Mouse (Mus musculus): ENCODE results near the gene Tnf.

Tnf gene

GRCm38 (mm10) chr17:35201787-35202186 is at the start of gene Tnf:
TSS of gene Tnf (minus strand) at chr17:35202007.
- peak; percentile 77 to 83 for DNase-seq (ENCODE audit: low spot score in 2 of 2)

- no peak for DNase-seq (ENCODE audit: low spot score in 2 of 2)
Observed at GRCm38 (mm10) chr17:35251162-35251719, 49.4 kb upstream of the Tnf start.

- no peak for DNase-seq (ENCODE audit: low spot score in 2 of 2)
Observed at GRCm38 (mm10) chr17:35250348-35251120, 48.7 kb upstream of the Tnf start.

GRCm38 (mm10) chr17:35249451-35250197 is 47.8 kb upstream of the Tnf start:
- DNase-seq (ENCODE audit: low spot score in 2 of 2): no peak

- no peak for DNase-seq (ENCODE audit: low spot score in 2 of 2)
Observed at GRCm38 (mm10) chr17:35248986-35249385, 47.2 kb upstream of the Tnf start.

- DNase-seq (ENCODE audit: low spot score in 2 of 2): no peak
Observed at GRCm38 (mm10) chr17:35247144-35247543, 45.3 kb upstream of the Tnf start.

GRCm38 (mm10) chr17:35245731-35246623 is 44.2 kb upstream of the Tnf start:
- no peak for DNase-seq (ENCODE audit: low spot score in 2 of 2)

GRCm38 (mm10) chr17:35244999-35245398 is 43.2 kb upstream of the Tnf start:
- DNase-seq (ENCODE audit: low spot score in 2 of 2): no peak

- no peak for DNase-seq (ENCODE audit: low spot score in 2 of 2)
Observed at GRCm38 (mm10) chr17:35243086-35243485, 41.3 kb upstream of the Tnf start.

- peak in 1 of 2 experiments; percentile 56 for DNase-seq (ENCODE audit: low spot score in 2 of 2)
Observed at GRCm38 (mm10) chr17:35242015-35242941, 40.5 kb upstream of the Tnf start.

GRCm38 (mm10) chr17:35241305-35242014 is 39.7 kb upstream of the Tnf start, which contains the start of gene Ddx39b:
TSS of gene Ddx39b (plus strand) at chr17:35241746.
- DNase-seq (ENCODE audit: low spot score in 2 of 2): peak; percentile 95 to 97

- DNase-seq (ENCODE audit: low spot score in 2 of 2): no peak
Observed at GRCm38 (mm10) chr17:35240384-35241304, 38.8 kb upstream of the Tnf start.

GRCm38 (mm10) chr17:35239700-35240099 is 37.9 kb upstream of the Tnf start:
- no peak for DNase-seq (ENCODE audit: low spot score in 2 of 2)

- no peak for DNase-seq (ENCODE audit: low spot score in 2 of 2)
Observed at GRCm38 (mm10) chr17:35237504-35237903, 35.7 kb upstream of the Tnf start.

- DNase-seq (ENCODE audit: low spot score in 2 of 2): no peak
Observed at GRCm38 (mm10) chr17:35236996-35237395, 35.2 kb upstream of the Tnf start.

- DNase-seq (ENCODE audit: low spot score in 2 of 2): peak; percentile 90 to 95
Observed at GRCm38 (mm10) chr17:35236390-35236746, 34.6 kb upstream of the Tnf start.

GRCm38 (mm10) chr17:35235614-35236389 is 34.0 kb upstream of the Tnf start, which contains the start of gene Nfkbil1:
TSS of gene Nfkbil1 (minus strand) at chr17:35235792.
- peak; percentile 93 for DNase-seq (ENCODE audit: low spot score in 2 of 2)

- no peak for DNase-seq (ENCODE audit: low spot score in 2 of 2)
Observed at GRCm38 (mm10) chr17:35234903-35235302, 33.1 kb upstream of the Tnf start.
